In genomic region chr4:73719819-73720218, GRCm38 (mm10) we compare ENCODE assay signal across 25 mouse cellular contexts. TPM values are rescaled to one million over a fixed set of nuclear protein-coding genes. Genes with fewer than 3 reads are reported as not detected.
"Had no signal": no experiment of that assay in that cellular context is flagged by ENCODE, and none has a peak within 500 bp of the region (broad histone marks: within the 10 kb centered on the region; RNA-seq: fewer than 3 reads in every experiment).

No protein-coding gene starts in this region.

- H3K9me3 ChIP-seq: midbrain, embryonic 10.5 days; midbrain, embryonic 12.5 days; neural tube, embryonic 13.5 days; neural tube, embryonic 15.5 days had no signal

- H3K36me3 ChIP-seq: midbrain, embryonic 10.5 days; midbrain, embryonic 12.5 days; neural tube, embryonic 13.5 days; neural tube, embryonic 15.5 days had no signal

- H3K4me1 ChIP-seq: midbrain, embryonic 10.5 days; midbrain, embryonic 12.5 days; neural tube, embryonic 13.5 days; neural tube, embryonic 15.5 days had no signal

- H3K4me2 ChIP-seq: lung, embryonic 14.5 days; midbrain, embryonic 12.5 days; neural tube, embryonic 13.5 days; neural tube, embryonic 15.5 days had no signal

- H3K27ac ChIP-seq: midbrain, embryonic 10.5 days; midbrain, embryonic 12.5 days; neural tube, embryonic 13.5 days; neural tube, embryonic 15.5 days had no signal

- ATAC-seq: midbrain, embryonic 16.5 days had no signal

- DNase-seq: lung, adult 18-20 months; lung, embryonic 14.5 days; lung, postnatal 10 days; lung, postnatal 4 days; midbrain, embryonic 14.5 days; retina, postnatal 1 day; right cerebral cortex, adult 18-20 months; right cerebral cortex, postnatal 25 days; right cerebral cortex, postnatal 4 days; spleen, adult 18-20 months; thymus, adult 18-20 months; thymus, postnatal 14 days; thymus, postnatal 36 days had no signal

- H3K27me3 ChIP-seq: midbrain, embryonic 12.5 days; neural tube, embryonic 13.5 days; neural tube, embryonic 15.5 days had no signal

- H3K4me3 ChIP-seq: midbrain, embryonic 10.5 days; midbrain, embryonic 12.5 days; myocyte; neural tube, embryonic 13.5 days; neural tube, embryonic 15.5 days had no signal

- H3K9ac ChIP-seq: lung, embryonic 14.5 days; midbrain, embryonic 12.5 days; neural tube, embryonic 13.5 days; neural tube, embryonic 15.5 days had no signal

RNA-seq across cellular contexts. Expression of gene Gm428, which starts 36.5 kb away (rescaled TPM):
- polyA plus RNA-seq: lung, embryonic 14.5 days; lung, embryonic 16.5 days; midbrain, embryonic 10.5 days; midbrain, embryonic 12.5 days; midbrain, embryonic 14.5 days; midbrain, embryonic 16.5 days; myocyte; neural tube, embryonic 11.5 days; neural tube, embryonic 13.5 days; neural tube, embryonic 15.5 days; small intestine, adult 2 months; stomach, embryonic 14.5 days; stomach, embryonic 16.5 days; thymus, postnatal 0 days had no signal

RNA-seq across cellular contexts. Expression of gene Gm11239, which starts 51.7 kb away (rescaled TPM):
- polyA plus RNA-seq: lung, embryonic 14.5 days; lung, embryonic 16.5 days; midbrain, embryonic 10.5 days; midbrain, embryonic 12.5 days; midbrain, embryonic 14.5 days; midbrain, embryonic 16.5 days; myocyte; neural tube, embryonic 11.5 days; neural tube, embryonic 13.5 days; neural tube, embryonic 15.5 days; small intestine, adult 2 months; stomach, embryonic 14.5 days; stomach, embryonic 16.5 days; thymus, postnatal 0 days had no signal
